Mouse (Mus musculus) MEL (cell line): ENCODE results near the gene Ctbs. TPM values are rescaled to one million over a fixed set of nuclear protein-coding genes. Genes with fewer than 3 reads are reported as not detected.

Experiments
- DNase-seq: peaks from one replicate; pipeline ENCODE4 v3.0.0; 2011; ENCODE audit warnings: low read depth, low spot score
- H3K27ac ChIP-seq: 2 replicates; pipeline ENCODE4 v1.5.1; 2012; ENCODE audit warnings: low read depth, mild to moderate bottlenecking, control low read depth, low read length, moderate library complexity; ENCODE audit not compliant: control insufficient read depth
- H3K27me3 ChIP-seq, 2 experiments: fragments of 150-350 bp in 1 of 2; sonication (generic) in 1 of 2; 2 replicates each; pipeline ENCODE4 v1.6.1; 2012; ENCODE audit warnings: low read length in 2 of 2, mild to moderate bottlenecking in 2 of 2, improper control_type of control experiment in 1 of 2, moderate library complexity in 1 of 2; ENCODE audit not compliant: insufficient read depth in 2 of 2, control insufficient read depth in 1 of 2
- H3K36me3 ChIP-seq, 2 experiments: 2 replicates each; pipeline ENCODE4 v1.6.1; 2012 to 2014; ENCODE audit warnings: low read length in 2 of 2, improper control_type of control experiment in 1 of 2, inconsistent platforms in 1 of 2, mild to moderate bottlenecking in 1 of 2; ENCODE audit not compliant: insufficient read depth in 2 of 2, control insufficient read depth in 1 of 2
- H3K4me1 ChIP-seq, 2 experiments: fragments of 150-350 bp in 1 of 2; sonication (generic) in 1 of 2; 2 replicates each; pipeline ENCODE4 v1.6.1; 2012; ENCODE audit warnings: low read length in 2 of 2, improper control_type of control experiment in 1 of 2, mild to moderate bottlenecking in 1 of 2; ENCODE audit not compliant: insufficient read depth in 2 of 2, control insufficient read depth in 1 of 2
- H3K4me3 ChIP-seq, 2 experiments: fragments of 150-350 bp in 1 of 2; sonication (generic) in 1 of 2; 2 replicates each; pipeline ENCODE4 v1.5.1; 2012; ENCODE audit warnings: low read depth in 2 of 2, low read length in 2 of 2, mild to moderate bottlenecking in 2 of 2, moderate library complexity in 2 of 2, control low read depth in 1 of 2, improper control_type of control experiment in 1 of 2; ENCODE audit not compliant: control insufficient read depth in 1 of 2, insufficient read depth in 1 of 2
- H3K79me2 ChIP-seq: 2 replicates; pipeline ENCODE4 v1.6.1; 2012; ENCODE audit warnings: mild to moderate bottlenecking, low read length, moderate library complexity; ENCODE audit not compliant: control insufficient read depth, poor library complexity, insufficient read depth
- H3K9ac ChIP-seq: 2 replicates; pipeline ENCODE4 v1.6.1; 2012; ENCODE audit warnings: low read depth, mild to moderate bottlenecking, control low read depth, low read length, moderate library complexity; ENCODE audit not compliant: control insufficient read depth, poor library complexity, severe bottlenecking
- H3K9me3 ChIP-seq: fragments of 150-350 bp; sonication (generic); replicated peaks from 2 replicates; pipeline ENCODE4 v1.6.1; 2012; ENCODE audit warnings: mild to moderate bottlenecking, low read length, improper control_type of control experiment, moderate library complexity; ENCODE audit not compliant: insufficient read depth
- BHLHE40 ChIP-seq: IDR thresholded peaks from 2 replicates; pipeline ENCODE4 v1.6.1; 2012; ENCODE audit warnings: low read depth, mild to moderate bottlenecking, inconsistent platforms, low read length, improper control_type of control experiment, borderline replicate concordance
- CHD1 ChIP-seq: IDR thresholded peaks from 2 replicates; pipeline ENCODE4 v1.6.1; 2012; ENCODE audit warnings: low read depth, mild to moderate bottlenecking, inconsistent platforms, low read length, improper control_type of control experiment
- E2F4 ChIP-seq: IDR thresholded peaks from 2 replicates; pipeline ENCODE4 v1.6.1; 2011; ENCODE audit warnings: low read depth, low read length, improper control_type of control experiment, borderline replicate concordance
- ELF1 ChIP-seq: IDR thresholded peaks from 2 replicates; pipeline ENCODE4 v1.6.1; 2014; ENCODE audit warnings: low read depth, mild to moderate bottlenecking, inconsistent platforms, low read length, improper control_type of control experiment, moderate library complexity
- EP300 ChIP-seq, 2 experiments: IDR thresholded peaks; 2 replicates each; pipeline ENCODE4 v1.6.1; 2011; ENCODE audit warnings: improper control_type of control experiment in 2 of 2, low read length in 2 of 2, low read depth in 1 of 2, mild to moderate bottlenecking in 1 of 2
- ETS1 ChIP-seq: IDR thresholded peaks from 2 replicates; pipeline ENCODE4 v1.6.1; 2012; ENCODE audit warnings: low read depth, mild to moderate bottlenecking, inconsistent platforms, low read length, improper control_type of control experiment, moderate library complexity
- GABPA ChIP-seq: IDR thresholded peaks from 2 replicates; pipeline ENCODE4 v1.6.1; 2012; ENCODE audit warnings: low read depth, mild to moderate bottlenecking, inconsistent platforms, low read length, improper control_type of control experiment, moderate library complexity
- HCFC1 ChIP-seq: IDR thresholded peaks from 2 replicates; pipeline ENCODE4 v1.6.1; 2012; ENCODE audit warnings: low read depth, mild to moderate bottlenecking, inconsistent platforms, low read length, improper control_type of control experiment, moderate library complexity
- MAX ChIP-seq: IDR thresholded peaks from 2 replicates; pipeline ENCODE4 v1.6.1; 2011; ENCODE audit warnings: low read length, improper control_type of control experiment
- MAZ ChIP-seq: IDR thresholded peaks from 2 replicates; pipeline ENCODE4 v1.6.1; 2012; ENCODE audit warnings: low read depth, mild to moderate bottlenecking, inconsistent platforms, low read length, improper control_type of control experiment
- MXI1 ChIP-seq: IDR thresholded peaks from 2 replicates; pipeline ENCODE4 v1.6.1; 2011; ENCODE audit warnings: mild to moderate bottlenecking, low read depth, low read length, improper control_type of control experiment
- NELFE ChIP-seq: IDR thresholded peaks from 2 replicates; pipeline ENCODE4 v1.6.1; 2011; ENCODE audit warnings: low read depth, low read length, improper control_type of control experiment
- NRF1 ChIP-seq: IDR thresholded peaks from 2 replicates; pipeline ENCODE4 v1.6.1; 2014; ENCODE audit warnings: low read depth, mild to moderate bottlenecking, inconsistent platforms, low read length, improper control_type of control experiment, moderate library complexity; ENCODE audit not compliant: poor library complexity, insufficient read depth, severe bottlenecking
- POLR2A ChIP-seq, 2 experiments: IDR thresholded peaks; 2 replicates each; pipeline ENCODE4 v1.6.1; 2011 to 2012; ENCODE audit warnings: low read length in 2 of 2, mild to moderate bottlenecking in 2 of 2, control low read depth in 1 of 2, improper control_type of control experiment in 1 of 2, low read depth in 1 of 2, moderate library complexity in 1 of 2; ENCODE audit not compliant: control insufficient read depth in 1 of 2, insufficient read depth in 1 of 2, poor library complexity in 1 of 2
- POLR2AphosphoS2 ChIP-seq: IDR thresholded peaks from 2 replicates; pipeline ENCODE4 v1.6.1; 2011; ENCODE audit warnings: low read length, improper control_type of control experiment
- SIN3A ChIP-seq: IDR thresholded peaks from 2 replicates; pipeline ENCODE4 v1.6.1; 2012; ENCODE audit warnings: low read length, improper control_type of control experiment, inconsistent platforms
- TCF12 ChIP-seq: IDR thresholded peaks from 2 replicates; pipeline ENCODE4 v1.6.1; 2014; ENCODE audit warnings: low read depth, mild to moderate bottlenecking, inconsistent platforms, low read length, improper control_type of control experiment, moderate library complexity
- UBTF ChIP-seq: IDR thresholded peaks from 2 replicates; pipeline ENCODE4 v1.6.1; 2012; ENCODE audit warnings: low read depth, mild to moderate bottlenecking, inconsistent platforms, low read length, improper control_type of control experiment, moderate library complexity, borderline replicate concordance; ENCODE audit not compliant: insufficient read depth
- USF1 ChIP-seq: IDR thresholded peaks from 2 replicates; pipeline ENCODE4 v1.6.1; 2014; ENCODE audit warnings: low read depth, mild to moderate bottlenecking, inconsistent platforms, low read length, improper control_type of control experiment, moderate library complexity
- USF2 ChIP-seq, 2 experiments: IDR thresholded peaks; 2 replicates each; pipeline ENCODE4 v1.6.1; 2011 to 2012; ENCODE audit warnings: improper control_type of control experiment in 2 of 2, low read length in 2 of 2, borderline replicate concordance in 1 of 2, inconsistent platforms in 1 of 2, low read depth in 1 of 2, mild to moderate bottlenecking in 1 of 2; ENCODE audit not compliant: insufficient read depth in 1 of 2
- ZKSCAN1 ChIP-seq: IDR thresholded peaks from 2 replicates; pipeline ENCODE4 v1.6.1; 2012; ENCODE audit warnings: low read depth, mild to moderate bottlenecking, inconsistent platforms, low read length, improper control_type of control experiment, moderate library complexity
- ZMIZ1 ChIP-seq: IDR thresholded peaks from 2 replicates; pipeline ENCODE4 v1.6.1; 2012; ENCODE audit warnings: low read depth, mild to moderate bottlenecking, inconsistent platforms, low read length, improper control_type of control experiment, moderate library complexity
- ZNF384 ChIP-seq: IDR thresholded peaks from 2 replicates; pipeline ENCODE4 v1.6.1; 2012; ENCODE audit warnings: low read depth, mild to moderate bottlenecking, inconsistent platforms, low read length, improper control_type of control experiment
- polyA plus RNA-seq, 2 experiments: library from polyadenylated mRNA; stranded (reverse) in 1 of 2; unstranded in 1 of 2; fragments of >175 nt in 1 of 2; fragments of >200 nt in 1 of 2; gene quantifications; 2 replicates each; pipeline versions ENCODE4 v1.2.1 to v1.2.4; 2012; ENCODE audit warnings: low replicate concordance in 2 of 2, low read depth in 1 of 2; ENCODE audit not compliant: insufficient read length in 2 of 2, insufficient read depth in 1 of 2, missing spikeins in 1 of 2
- total RNA-seq: library from RNA; depleted of rRNA; stranded (reverse); fragments of 300-350 nt; gene quantifications from 2 replicates; pipeline ENCODE4 v1.2.3, GENCODE M21; 2012

Ctbs gene
- total and polyA plus RNA-seq, 3 experiments, result 3.2 to 5.1 TPM; not detected in 1

DNA sequence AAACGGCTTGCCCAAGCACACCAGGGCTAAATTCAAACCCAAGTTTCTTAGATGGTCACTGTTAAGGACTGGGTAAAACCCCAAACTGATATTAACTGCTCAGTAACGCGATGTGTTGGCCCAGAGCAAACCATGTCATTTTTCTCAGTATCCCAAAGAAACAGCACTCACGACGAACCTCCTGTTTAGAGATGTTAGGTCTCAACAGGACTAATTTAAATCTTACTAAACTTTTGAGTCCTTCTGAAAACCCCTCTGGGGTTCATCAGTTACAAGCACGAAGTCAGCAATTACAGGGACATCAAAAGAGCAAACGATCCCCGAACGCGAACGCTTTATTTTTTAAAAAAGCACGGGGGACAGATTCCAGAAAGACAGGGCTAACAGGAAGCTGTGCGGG, 49.4 kb downstream of the Ctbs start:
- no peaks in the 10 kb centered on the region for H3K27me3 ChIP-seq
- no peaks in the 10 kb centered on the region for H3K9me3 ChIP-seq
- H3K9ac ChIP-seq, result peak overlapping the region; percentile 89
- H3K36me3 ChIP-seq, result peaks cover 11 to 28% of the 10 kb centered on the region in 2 experiments
- H3K27ac ChIP-seq, result peak overlapping the region; percentile 90
- peak overlapping the region; percentile 65 to 87 for H3K4me3 ChIP-seq
- peak; percentile 81 for TF ChIP-seq CHD1
- no peak for TF ChIP-seq GABPA
- H3K79me2 ChIP-seq, result peaks cover 44% of the 10 kb centered on the region
- H3K4me1 ChIP-seq, result peaks cover 2 to 13% of the 10 kb centered on the region in 2 experiments
- DNase-seq, result peak; percentile 63

DNA sequence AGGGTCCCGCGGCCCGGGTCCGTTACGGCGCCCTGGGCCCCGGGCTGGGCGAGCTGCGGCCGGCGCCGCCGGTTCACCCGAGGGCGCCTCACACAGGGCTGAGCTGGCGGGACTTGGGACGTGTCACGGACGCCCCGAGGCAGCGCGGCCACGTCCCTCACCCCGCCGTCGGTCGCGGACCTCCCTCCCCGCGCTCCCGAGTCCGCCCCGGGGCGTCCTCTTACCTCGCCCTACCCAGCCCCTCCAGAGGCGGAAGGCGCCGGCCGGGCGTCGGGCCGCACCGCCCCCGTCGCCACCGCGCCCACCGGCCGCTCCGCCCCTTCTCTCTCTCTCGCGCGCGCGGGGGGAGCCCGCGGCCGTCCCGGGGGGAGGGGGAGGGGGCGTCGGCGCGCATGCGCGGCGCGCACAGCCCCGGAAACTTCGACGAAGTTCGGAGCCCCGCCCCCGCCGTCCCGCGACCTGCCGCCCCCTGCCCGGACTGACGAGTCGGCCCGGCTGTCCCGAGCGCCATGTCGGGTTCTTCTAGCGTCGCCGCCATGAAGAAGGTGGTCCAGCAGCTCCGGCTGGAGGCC, 49.9 kb downstream of the Ctbs start, which contains the start of the genes Spata1 and Gng5:
Gene Spata1, minus strand, starts transcription at position 323 of the 572 bp plus-strand sequence.
Gene Gng5, plus strand, starts transcription at position 377 of the 572 bp plus-strand sequence.
- Histone ChIP-seq H3K27ac (peak within 1 kb of the TSS; percentile 98), H3K4me3 (peak within 1 kb of the TSS; percentile 68 to 95), H3K9me3 (no peaks in the 10 kb centered on the region), H3K79me2 (peaks cover 44% of the 10 kb centered on the region), H3K36me3 (peaks cover 15 to 29% of the 10 kb centered on the region in 2 experiments), H3K9ac (peak within 1 kb of the TSS; percentile 98), H3K27me3 (no peaks in the 10 kb centered on the region), H3K4me1 (peaks cover 2 to 13% of the 10 kb centered on the region in 2 experiments)
- TF ChIP-seq ETS1 (peak; percentile 25; the same call in 1 of the 2 replicates), ZMIZ1 (peak; percentile 92), EP300 (IDR thresholded peaks at IDR 0.05; ENCODE audit: low read depth in 1 of 2, low read length in 2 of 2) (peak in 1 of 2 experiments; percentile 23; a peak in 1 of 4 replicates), USF2 (IDR thresholded peaks at IDR 0.05; ENCODE audit: borderline replicate concordance in 1 of 2, insufficient read depth in 1 of 2, low read depth in 1 of 2, low read length in 2 of 2) (no peak), TCF12 (peak; percentile 43; the same call in 1 of the 2 replicates), BHLHE40 (0 out of 2 replicates have a peak, but pooled peaks have one; percentile 16), E2F4 (no peak), GABPA (no peak), HCFC1 (peak; percentile 66), NRF1 (peak; percentile 80), SIN3A (no peak; the same call in none of the 2 replicates), CHD1 (0 out of 2 replicates have a peak, but pooled peaks have one; percentile 10), USF1 (no peak), POLR2A (IDR thresholded peaks at IDR 0.05; ENCODE audit: control insufficient read depth in 1 of 2, insufficient read depth in 1 of 2, low read depth in 1 of 2, low read length in 2 of 2, poor library complexity in 1 of 2) (peak; percentile 71 to 76; a peak in 1 of 4 replicates), POLR2AphosphoS2 (peak; percentile 79; the same call in 1 of the 2 replicates), MXI1 (peak; percentile 70), MAX (peak; percentile 56; the same call in 1 of the 2 replicates), ELF1 (no peak), UBTF (0 out of 2 replicates have a peak, but pooled peaks have one; percentile 51), ZNF384 (no peak), MAZ (peak; percentile 82; the same call in 1 of the 2 replicates), ZKSCAN1 (0 out of 2 replicates have a peak, but pooled peaks have one; percentile 27), NELFE (peak; percentile 89)
- DNase-seq, result peak; percentile 88
